Mouse (Mus musculus) lung, postnatal 0 days (tissue): ENCODE results near the gene Thg1l. TPM values are rescaled to one million over a fixed set of nuclear protein-coding genes. Genes with fewer than 3 reads are reported as not detected.

Experiments used
- ATAC-seq: fragments of 200-750 bp; cut with Nextera tagmentation; 2 replicates; pipeline ENCODE4 v1.8.0; 2017; ENCODE audit warnings: moderate library complexity
- DNase-seq: peaks from one replicate; pipeline ENCODE4 v3.0.0-alpha.2; 2016; ENCODE audit warnings: low spot score
- H3K27ac ChIP-seq: fragments of 300-500 bp; sonication (generic); 2 replicates; pipeline ENCODE4 v1.5.1; 2014; ENCODE audit warnings: antibody characterized with exemption, mild to moderate bottlenecking, low read length, mixed read lengths
- H3K27me3 ChIP-seq: fragments of 300-500 bp; sonication (generic); replicated peaks from 2 replicates; pipeline ENCODE4 v1.6.1; 2014; ENCODE audit warnings: low read length, mixed read lengths; ENCODE audit not compliant: insufficient read depth
- H3K36me3 ChIP-seq: fragments of 300-500 bp; sonication (generic); 2 replicates; pipeline ENCODE4 v1.6.1; 2014; ENCODE audit warnings: low read length, mixed read lengths; ENCODE audit not compliant: insufficient read depth
- H3K4me1 ChIP-seq: fragments of 300-500 bp; sonication (generic); 2 replicates; pipeline ENCODE4 v1.6.1; 2014; ENCODE audit warnings: antibody characterized with exemption, low read depth, low read length, mixed read lengths; ENCODE audit not compliant: insufficient read depth
- H3K4me2 ChIP-seq: fragments of 300-500 bp; sonication (generic); replicated peaks from 2 replicates; pipeline ENCODE4 v1.6.1; 2014; ENCODE audit warnings: low read depth, mild to moderate bottlenecking, low read length, moderate library complexity, mixed read lengths
- H3K4me3 ChIP-seq: fragments of 300-500 bp; sonication (generic); 2 replicates; pipeline ENCODE4 v1.5.1; 2014; ENCODE audit warnings: low read depth, low read length
- H3K9ac ChIP-seq: fragments of 300-500 bp; sonication (generic); replicated peaks from 2 replicates; pipeline ENCODE4 v1.6.1; 2014; ENCODE audit warnings: low read depth, mild to moderate bottlenecking
- H3K9me3 ChIP-seq: fragments of 300-500 bp; sonication (generic); 2 replicates; pipeline ENCODE4 v1.6.1; 2016; ENCODE audit warnings: low read length, mixed read lengths
- CTCF ChIP-seq: IDR thresholded peaks from 2 replicates; pipeline ENCODE4 v1.5.1; 2016; ENCODE audit warnings: antibody characterized with exemption, mild to moderate bottlenecking
- EP300 ChIP-seq: IDR thresholded peaks from 2 replicates; pipeline ENCODE4 v1.6.1; 2016; ENCODE audit warnings: antibody characterized with exemption, mild to moderate bottlenecking, control low read depth
- WGBS: fragments of 180-500 bp; shearing (Covaris S2); extraction: QIAGEN DNeasy Blood & Tissue Kit; methylation state at CpG from one replicate; pipeline ENCODE4 v1.1.7; 2014; 5-methylcytosine and 5-hydroxymethylcytosine counted together
- polyA plus RNA-seq: library from polyadenylated mRNA; unstranded; fragments of >200 nt; fragmentation: Nextera tagmentation; extraction: Ambion mirVana; gene quantifications from 2 replicates; pipeline ENCODE4 v1.2.1, GENCODE M21; 2015

Thg1l gene
- polyA plus RNA-seq, 1 experiment from 2014 or later = 6.9 TPM

DNA sequence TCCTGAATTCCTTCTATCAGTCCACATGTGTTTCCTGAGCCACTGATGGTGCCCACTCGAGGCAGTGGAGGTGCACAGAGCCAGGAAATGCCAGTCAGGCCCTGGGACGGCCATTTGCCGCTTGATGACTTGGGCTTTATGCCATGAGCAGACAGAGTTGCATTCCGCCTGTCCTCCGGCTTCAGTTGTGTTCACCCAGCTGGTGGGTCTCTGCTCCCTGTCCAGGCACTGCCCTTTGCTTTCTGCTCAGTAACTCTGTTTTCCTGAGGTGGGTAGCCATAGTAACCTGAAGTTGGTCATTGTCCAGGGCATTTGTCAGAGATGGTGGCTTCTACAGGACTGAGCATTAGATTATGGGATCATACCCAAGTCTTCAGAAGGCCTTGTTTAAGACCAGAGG is 48.0 kb downstream of the Thg1l start:
- H3K9ac ChIP-seq = no peak overlapping the region
- 73% methylated on average over 5 of the region's 5 CpGs for WGBS

GRCm38 (mm10) chr11:45906109-45906786 is 49.0 kb downstream of the Thg1l start:
- no peak for TF ChIP-seq EP300
- no peak for TF ChIP-seq CTCF
- 83% methylated on average over 8 of the region's 8 CpGs for WGBS
- H3K27ac ChIP-seq = no peak overlapping the region

More for the DNA sequence above, 48.0 kb downstream of the Thg1l start:
- TF ChIP-seq CTCF (no peak), EP300 (no peak)
- Histone ChIP-seq H3K4me1 (no peaks in the 10 kb centered on the region), H3K36me3 (peaks cover 37% of the 10 kb centered on the region; the same call in 1 of the 2 replicates), H3K4me3 (no peak overlapping the region), H3K9me3 (no peaks in the 10 kb centered on the region), H3K27ac (no peak overlapping the region), H3K4me2 (no peak overlapping the region), H3K27me3 (no peaks in the 10 kb centered on the region)
- no peak for ATAC-seq
- DNase-seq = no peak

DNA sequence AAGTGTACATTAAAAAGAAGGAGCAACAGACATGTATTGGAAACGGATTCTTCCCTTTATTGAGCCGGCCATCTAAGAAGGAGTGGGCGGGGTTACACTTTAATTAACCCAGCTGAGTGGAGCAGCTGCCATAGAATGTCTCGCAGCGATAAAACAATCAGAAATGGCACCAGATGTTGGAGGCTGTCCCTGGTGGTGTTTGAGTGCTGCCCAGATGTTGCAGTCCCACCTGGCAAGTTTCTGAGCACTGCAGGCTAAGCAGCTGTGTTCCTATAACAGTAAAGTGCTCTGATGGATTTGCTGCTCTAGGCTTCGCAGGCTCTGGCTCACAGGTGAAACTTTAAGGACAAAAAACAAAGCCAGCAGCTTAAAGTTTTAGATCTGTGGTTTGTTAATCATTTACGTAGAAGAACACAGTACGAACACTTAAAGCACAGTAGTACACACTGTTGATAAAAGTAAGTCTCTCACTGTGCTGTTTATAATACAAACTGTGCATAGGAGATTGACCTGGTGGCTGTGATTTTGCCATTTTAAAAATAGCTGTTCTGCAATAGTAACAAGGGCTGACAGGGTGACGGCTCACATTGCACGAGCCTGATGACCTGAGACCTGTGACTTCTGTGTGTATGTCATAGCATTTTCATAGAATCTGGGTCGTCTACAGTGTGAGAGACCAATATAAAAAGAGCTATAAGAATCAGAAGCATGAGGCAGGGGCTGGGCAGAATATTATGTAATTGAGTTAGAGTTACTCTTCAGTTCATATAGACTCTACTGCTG is 54.9 kb downstream of the Thg1l start:
- H3K27me3 ChIP-seq = no peaks in the 10 kb centered on the region
- no peaks in the 10 kb centered on the region for H3K4me1 ChIP-seq
- DNase-seq (no peak), ATAC-seq (no peak)
- H3K9me3 ChIP-seq = no peaks in the 10 kb centered on the region
- no peak overlapping the region for H3K27ac ChIP-seq
- H3K9ac ChIP-seq = no peak overlapping the region
- H3K4me2 ChIP-seq = no peak overlapping the region
- H3K4me3 ChIP-seq = no peak overlapping the region
- TF ChIP-seq EP300 (no peak), CTCF (no peak)
- WGBS = 66% methylated on average over 11 of the region's 11 CpGs
- peaks cover 12% of the 10 kb centered on the region; the same call in 1 of the 2 replicates for H3K36me3 ChIP-seq

More at GRCm38 (mm10) chr11:45906109-45906786, 49.0 kb downstream of the Thg1l start:
- DNase-seq (no peak), ATAC-seq (no peak)
- Histone ChIP-seq H3K9me3 (no peaks in the 10 kb centered on the region), H3K36me3 (peaks cover 37% of the 10 kb centered on the region; the same call in 1 of the 2 replicates), H3K4me2 (no peak overlapping the region), H3K9ac (no peak overlapping the region), H3K4me1 (no peaks in the 10 kb centered on the region), H3K27me3 (no peaks in the 10 kb centered on the region), H3K4me3 (no peak overlapping the region)

GRCm38 (mm10) chr11:45897392-45897791 is 57.9 kb downstream of the Thg1l start:
- H3K9ac ChIP-seq = no peak overlapping the region
- TF ChIP-seq CTCF = no peak
- no peak for TF ChIP-seq EP300
- peaks cover 19% of the 10 kb centered on the region; the same call in 1 of the 2 replicates for H3K36me3 ChIP-seq
- ATAC-seq (no peak), DNase-seq (no peak)
- WGBS = 78% methylated on average over 2 of the region's 2 CpGs
- H3K27ac ChIP-seq = no peak overlapping the region
- H3K27me3 ChIP-seq = no peaks in the 10 kb centered on the region
- no peaks in the 10 kb centered on the region for H3K9me3 ChIP-seq
- H3K4me3 ChIP-seq = no peak overlapping the region
- no peaks in the 10 kb centered on the region for H3K4me1 ChIP-seq
- H3K4me2 ChIP-seq = no peak overlapping the region

Other genes starting within 250 kb of the Thg1l start
- gene Clint1, start 103.4 kb downstream of the Thg1l start, polyA plus RNA-seq = 41.6 and 47.0 TPM in 2 replicates
- 3.0 and 3.2 TPM in 2 replicates for gene Lsm11, start 10.6 kb downstream of the Thg1l start, polyA plus RNA-seq
- gene Sox30, start 24.8 kb upstream of the Thg1l start, polyA plus RNA-seq = 0.11 and 0.23 TPM in 2 replicates
- 8.0 and 8.3 TPM in 2 replicates for gene Gm12166, start 96.8 kb upstream of the Thg1l start, polyA plus RNA-seq
- 11.4 and 12.4 TPM in 2 replicates for gene Adam19, start 100.5 kb upstream of the Thg1l start, polyA plus RNA-seq
- gene Nipal4, start 211.0 kb upstream of the Thg1l start, polyA plus RNA-seq = 0.35 and 0.41 TPM in 2 replicates